ENCODE assay signal across 20 mouse cellular contexts in genomic region chr19:55609806-55610205, GRCm38 (mm10).
A peak's percentile ranks its signal among the peaks of the same experiment; 100 is the strongest.
DNase-seq lines count a peak whose midpoint lies in the region; ATAC-seq and TF ChIP-seq lines count a peak whose summit lies in the region.
"Had no signal": no experiment of that assay in that cellular context is flagged by ENCODE, and none has a peak within 500 bp of the region (broad histone marks: within the 10 kb centered on the region; RNA-seq: fewer than 3 reads in every experiment).

No protein-coding gene starts in this region.

- H3K9ac ChIP-seq in midbrain, embryonic 16.5 days (ENCODE audit: low read depth, low read length) = no peak overlapping the region
- H3K9ac ChIP-seq in midbrain, embryonic 14.5 days (replicated peaks; ENCODE audit: low read length) = no peak overlapping the region
- H3K9ac ChIP-seq: embryonic facial prominence, embryonic 12.5 days; forebrain, embryonic 13.5 days; forebrain, embryonic 15.5 days; forebrain, postnatal 0 days had no signal

- H3K4me3 ChIP-seq in midbrain, embryonic 16.5 days (ENCODE audit: low read depth, low read length) = no peak overlapping the region
- no peak overlapping the region for H3K4me3 ChIP-seq in midbrain, embryonic 14.5 days (replicated peaks; ENCODE audit: low read depth, low read length)
- H3K4me3 ChIP-seq in cerebellum, adult 2 months (replicated peaks; ENCODE audit: insufficient read depth, low read depth, low read length) = no peak overlapping the region
- H3K4me3 ChIP-seq: embryonic facial prominence, embryonic 10.5 days; embryonic facial prominence, embryonic 12.5 days; forebrain, embryonic 13.5 days; forebrain, embryonic 15.5 days had no signal

- H3K4me2 ChIP-seq in midbrain, embryonic 16.5 days (ENCODE audit: low read length) = no peak overlapping the region
- no peak overlapping the region for H3K4me2 ChIP-seq in midbrain, embryonic 14.5 days (ENCODE audit: low read length)
- H3K4me2 ChIP-seq: embryonic facial prominence, embryonic 12.5 days; forebrain, embryonic 13.5 days; forebrain, embryonic 15.5 days had no signal

- H3K4me1 ChIP-seq in midbrain, embryonic 16.5 days (ENCODE audit: control insufficient read depth, insufficient read depth, low read length) = peaks cover 13% of the 10 kb centered on the region
- peaks cover 7% of the 10 kb centered on the region; the same call in 1 of the 2 replicates for H3K4me1 ChIP-seq in midbrain, embryonic 14.5 days (ENCODE audit: control insufficient read depth, insufficient read depth, low read length)
- no peaks in the 10 kb centered on the region; the same call in 1 of the 2 replicates for H3K4me1 ChIP-seq in cerebellum, adult 2 months (ENCODE audit: control insufficient read depth, insufficient read depth, low read length)
- H3K4me1 ChIP-seq: forebrain, embryonic 15.5 days had no signal

- ATAC-seq in midbrain, embryonic 16.5 days = no peak
- ATAC-seq in midbrain, embryonic 14.5 days (ENCODE audit: low FRiP score, low TSS enrichment) = no peak
- peak; percentile 44 to 69; a peak in 2 of 4 replicates for ATAC-seq in hematopoietic stem cell, adult 5-6 weeks (replicated peaks in 1 of 2; ENCODE audit: insufficient read depth in 1 of 2, low FRiP score in 2 of 2, low TSS enrichment in 1 of 2, low read depth in 1 of 2, poor library complexity in 2 of 2, severe bottlenecking in 2 of 2)
- ATAC-seq: forebrain, embryonic 13.5 days; forebrain, embryonic 15.5 days; forebrain, postnatal 0 days had no signal

- H3K27ac ChIP-seq in midbrain, embryonic 16.5 days (ENCODE audit: low read length) = peak overlapping the region; percentile 72
- H3K27ac ChIP-seq in midbrain, embryonic 14.5 days (replicated peaks; ENCODE audit: low read depth, low read length) = no peak overlapping the region
- H3K27ac ChIP-seq in cerebellum, adult 2 months (ENCODE audit: insufficient read depth, low read length) = no peak overlapping the region
- H3K27ac ChIP-seq: embryonic facial prominence, embryonic 10.5 days; embryonic facial prominence, embryonic 12.5 days; forebrain, embryonic 13.5 days; forebrain, embryonic 15.5 days had no signal

- no peak for TF ChIP-seq CTCF in cerebellum, adult 2 months (IDR thresholded peaks at IDR 0.05; ENCODE audit: borderline replicate concordance, insufficient read depth, low read depth, low read length)

- no peak for DNase-seq in midbrain, embryonic 14.5 days
- DNase-seq in MEL-GATA-1-ER (ENCODE audit: extremely low read depth, low read depth) = peak; percentile 32
- DNase-seq in cerebellum, adult 2 months = no peak
- DNase-seq in embryo, embryonic 9.5 days (ENCODE audit: extremely low spot score) = no peak
- DNase-seq: adrenal gland, adult 2 months; adrenal gland, postnatal 10 days; adrenal gland, postnatal 25 days; cerebellum, adult 11 months; cerebellum, adult 18-20 months; cerebellum, adult 9-10 months; cerebellum, postnatal 10 days; cerebellum, postnatal 25 days; embryo, embryonic 11 days; forebrain, postnatal 0 days had no signal

- TF ChIP-seq POLR2A in cerebellum, adult 2 months (IDR thresholded peaks at IDR 0.05; ENCODE audit: borderline replicate concordance, insufficient read depth, low read length) = no peak

- no peaks in the 10 kb centered on the region for H3K27me3 ChIP-seq in midbrain, embryonic 16.5 days (ENCODE audit: control insufficient read depth, insufficient read depth, low read depth, low read length)
- H3K27me3 ChIP-seq in midbrain, embryonic 14.5 days (ENCODE audit: control insufficient read depth, insufficient read depth, low read length) = no peaks in the 10 kb centered on the region
- H3K27me3 ChIP-seq in cerebellum, adult 2 months (ENCODE audit: control insufficient read depth, insufficient read depth, low read length) = no peaks in the 10 kb centered on the region
- H3K27me3 ChIP-seq: forebrain, embryonic 13.5 days; forebrain, embryonic 15.5 days had no signal

- no peaks in the 10 kb centered on the region for H3K9me3 ChIP-seq in midbrain, embryonic 16.5 days (replicated peaks; ENCODE audit: control insufficient read depth, low read length, poor library complexity, severe bottlenecking)
- no peaks in the 10 kb centered on the region for H3K9me3 ChIP-seq in midbrain, embryonic 14.5 days (ENCODE audit: control insufficient read depth, low read length)
- H3K9me3 ChIP-seq: embryonic facial prominence, embryonic 10.5 days; embryonic facial prominence, embryonic 12.5 days; forebrain, embryonic 13.5 days; forebrain, embryonic 15.5 days had no signal

- no peaks in the 10 kb centered on the region for H3K36me3 ChIP-seq in midbrain, embryonic 16.5 days (ENCODE audit: control insufficient read depth, insufficient read depth, low read length)
- H3K36me3 ChIP-seq in midbrain, embryonic 14.5 days (ENCODE audit: control insufficient read depth, insufficient read depth, low read length) = no peaks in the 10 kb centered on the region
- H3K36me3 ChIP-seq: embryonic facial prominence, embryonic 10.5 days; embryonic facial prominence, embryonic 12.5 days; forebrain, embryonic 15.5 days had no signal

- WGBS in midbrain, embryonic 16.5 days = 94% methylated on average over 3 of the region's 3 CpGs
- 89% methylated on average over 3 of the region's 3 CpGs for WGBS in midbrain, embryonic 14.5 days
- 94% methylated on average over 3 of the region's 3 CpGs for WGBS in cerebellum, adult 2 months

Comparison
In these comparisons a context has a peak if more than half of its experiments do, and no peak if none do; other contexts are left out.
1. ATAC-seq: peak in hematopoietic stem cell, adult 5-6 weeks (2 of 2); none in midbrain, embryonic 16.5 days (single experiment) and midbrain, embryonic 14.5 days (single experiment).